Mouse (Mus musculus): ENCODE measurements around the gene Trpc4ap. TPM values are rescaled to one million over a fixed set of nuclear protein-coding genes. Genes with fewer than 3 reads are reported as not detected.
A peak's percentile ranks its signal among the peaks of the same experiment; 100 is the strongest.

The Trpc4ap gene
- total and polyA plus RNA-seq, 3 experiments, result 57.4 to 110 (median 80.5) TPM

DNA sequence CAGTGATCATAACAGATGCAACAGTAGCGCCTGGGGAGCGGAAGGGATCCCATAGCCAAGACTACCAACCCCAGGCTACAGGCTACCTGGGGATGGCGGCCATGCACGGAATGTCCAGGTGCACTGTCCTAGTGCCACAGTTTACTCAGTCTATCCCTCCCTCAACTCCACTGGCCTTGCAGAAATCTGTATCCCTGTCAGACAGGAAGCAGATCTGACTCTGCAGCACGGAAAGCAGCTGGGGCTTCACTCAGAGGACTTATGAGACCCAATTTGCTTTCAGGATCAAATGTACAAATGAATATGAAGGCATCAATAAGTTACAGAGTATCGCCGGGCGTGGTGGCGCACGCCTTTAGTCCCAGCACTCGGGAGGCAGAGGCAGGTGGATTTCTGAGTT lies 4.4 kb downstream of the Trpc4ap start:
- no peak for TF ChIP-seq GATA1 (IDR thresholded peaks at IDR 0.05; ENCODE audit: borderline replicate concordance, low read length)
- TF ChIP-seq GATA2 (IDR thresholded peaks at IDR 0.05; ENCODE audit: borderline replicate concordance, low read depth, low read length), result no peak
- TF ChIP-seq POLR2AphosphoS5 (IDR thresholded peaks at IDR 0.05; ENCODE audit: insufficient replicate concordance, low read depth, low read length), result no peak
- H3K4me1 ChIP-seq (ENCODE audit: insufficient read depth, low read depth, low read length), result peaks cover 44% of the 10 kb centered on the region
- ATAC-seq (ENCODE audit: extremely low read depth, insufficient number of reproducible peaks, low FRiP score, poor library complexity, severe bottlenecking), result no peak
- H3K4me3 ChIP-seq (ENCODE audit: low read depth, low read length), result no peak overlapping the region
- H3K9me3 ChIP-seq (replicated peaks), result no peaks in the 10 kb centered on the region
- peaks cover 39% of the 10 kb centered on the region for H3K36me3 ChIP-seq (replicated peaks)
- no peaks in the 10 kb centered on the region for H3K27me3 ChIP-seq (ENCODE audit: insufficient read depth, low read length)
- no peak for DNase-seq (ENCODE audit: low spot score)

DNA sequence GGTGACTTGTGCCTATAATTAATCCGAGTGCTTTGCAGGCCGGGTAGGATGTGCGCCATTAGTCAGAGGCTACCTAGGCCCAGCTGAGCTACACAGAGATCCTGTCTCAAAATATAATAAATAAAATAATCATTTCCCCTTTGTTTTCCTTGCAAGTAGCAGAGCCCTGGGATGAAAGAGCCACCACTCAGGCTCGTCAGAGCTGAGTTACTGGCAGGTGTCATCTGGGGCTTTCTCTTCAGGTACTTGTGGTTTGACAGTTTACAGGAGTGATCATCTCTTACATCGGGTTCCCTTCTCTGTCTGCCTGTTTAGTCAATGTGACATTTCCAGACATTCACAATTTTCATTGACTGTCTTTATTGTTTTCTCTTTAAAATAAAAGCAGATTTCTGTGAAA lies 5.6 kb downstream of the Trpc4ap start:
- DNase-seq (ENCODE audit: low spot score) (no peak), ATAC-seq (ENCODE audit: extremely low read depth, insufficient number of reproducible peaks, low FRiP score, poor library complexity, severe bottlenecking) (no peak)
- Histone ChIP-seq H3K9me3 (replicated peaks) (no peaks in the 10 kb centered on the region), H3K27me3 (ENCODE audit: insufficient read depth, low read length) (no peaks in the 10 kb centered on the region), H3K4me1 (ENCODE audit: insufficient read depth, low read depth, low read length) (peaks cover 51% of the 10 kb centered on the region), H3K36me3 (replicated peaks) (peaks cover 39% of the 10 kb centered on the region), H3K4me3 (ENCODE audit: low read depth, low read length) (no peak overlapping the region)
- TF ChIP-seq POLR2AphosphoS5 (IDR thresholded peaks at IDR 0.05; ENCODE audit: insufficient replicate concordance, low read depth, low read length), result no peak
- TF ChIP-seq CTCF (IDR thresholded peaks at IDR 0.05; ENCODE audit: low read depth, low read length), result no peak
- TF ChIP-seq GATA2 (IDR thresholded peaks at IDR 0.05; ENCODE audit: borderline replicate concordance, low read depth, low read length), result no peak
- no peak for TF ChIP-seq GATA1 (IDR thresholded peaks at IDR 0.05; ENCODE audit: borderline replicate concordance, low read length)
- no peak for TF ChIP-seq TAL1 (conservative IDR thresholded peaks at IDR 0.05; ENCODE audit: low read depth, low read length)

DNA sequence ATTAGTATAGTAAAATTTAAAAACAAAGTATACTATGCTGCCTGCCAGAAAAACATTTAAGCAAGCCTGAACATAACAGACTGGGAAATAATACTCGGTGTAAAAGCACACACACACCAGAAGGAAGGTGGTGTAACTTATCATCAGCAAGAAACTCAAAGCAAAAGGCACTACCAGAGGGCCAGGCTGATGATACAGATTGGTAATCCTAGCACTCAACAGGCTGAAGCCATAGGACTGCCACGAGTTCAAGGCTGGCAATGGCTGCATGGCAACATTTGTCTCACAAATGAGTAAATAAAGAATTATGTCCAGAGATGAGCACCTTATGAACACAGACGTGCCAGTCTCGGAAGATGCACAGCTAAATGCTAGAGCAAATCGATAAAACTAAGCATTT lies 8.4 kb downstream of the Trpc4ap start:
- Histone ChIP-seq H3K4me1 (ENCODE audit: insufficient read depth, low read depth, low read length) (peaks cover 48% of the 10 kb centered on the region), H3K4me3 (ENCODE audit: low read depth, low read length) (no peak overlapping the region), H3K36me3 (replicated peaks) (peaks cover 38% of the 10 kb centered on the region), H3K9me3 (replicated peaks) (no peaks in the 10 kb centered on the region), H3K27me3 (ENCODE audit: insufficient read depth, low read length) (no peaks in the 10 kb centered on the region)
- no peak for ATAC-seq (ENCODE audit: extremely low read depth, insufficient number of reproducible peaks, low FRiP score, poor library complexity, severe bottlenecking)
- DNase-seq (ENCODE audit: low spot score), result no peak
- TF ChIP-seq POLR2AphosphoS5 (IDR thresholded peaks at IDR 0.05; ENCODE audit: insufficient replicate concordance, low read depth, low read length) (no peak), TAL1 (conservative IDR thresholded peaks at IDR 0.05; ENCODE audit: low read depth, low read length) (no peak)

DNA sequence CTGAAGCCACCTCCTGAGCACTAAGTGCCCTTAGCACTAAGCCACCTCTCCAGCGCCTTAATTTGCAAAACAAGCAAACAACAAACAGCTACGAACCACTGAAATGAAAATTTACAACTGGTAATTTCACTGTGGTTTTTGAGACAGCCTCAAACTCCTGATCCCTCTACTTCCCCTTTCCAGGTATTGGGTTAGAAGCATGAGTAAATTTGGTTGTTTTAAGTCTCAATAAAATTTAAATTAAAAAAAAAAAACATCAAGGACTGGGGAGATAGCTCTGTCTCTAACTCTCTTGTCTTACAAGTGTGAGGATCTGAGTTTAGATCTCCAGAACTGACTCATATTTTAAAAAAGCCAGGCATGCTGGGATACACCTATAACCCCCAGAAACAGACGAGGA lies 9.0 kb downstream of the Trpc4ap start:
- no peaks in the 10 kb centered on the region for H3K9me3 ChIP-seq (replicated peaks)
- H3K4me1 ChIP-seq (ENCODE audit: insufficient read depth, low read depth, low read length), result peaks cover 49% of the 10 kb centered on the region
- no peaks in the 10 kb centered on the region for H3K27me3 ChIP-seq (ENCODE audit: insufficient read depth, low read length)
- H3K36me3 ChIP-seq (replicated peaks), result peaks cover 40% of the 10 kb centered on the region
- ATAC-seq (ENCODE audit: extremely low read depth, insufficient number of reproducible peaks, low FRiP score, poor library complexity, severe bottlenecking) (peak; percentile 22; the same call in 1 of the 2 replicates), DNase-seq (ENCODE audit: low spot score) (peak; percentile 39)
- no peak overlapping the region; the same call in 1 of the 2 replicates for H3K4me3 ChIP-seq (ENCODE audit: low read depth, low read length)
- TF ChIP-seq TAL1 (conservative IDR thresholded peaks at IDR 0.05; ENCODE audit: low read depth, low read length) (no peak), GATA1 (IDR thresholded peaks at IDR 0.05; ENCODE audit: borderline replicate concordance, low read length) (no peak), GATA2 (IDR thresholded peaks at IDR 0.05; ENCODE audit: borderline replicate concordance, low read depth, low read length) (no peak), CTCF (IDR thresholded peaks at IDR 0.05; ENCODE audit: low read depth, low read length) (no peak), POLR2AphosphoS5 (IDR thresholded peaks at IDR 0.05; ENCODE audit: insufficient replicate concordance, low read depth, low read length) (no peak)

DNA sequence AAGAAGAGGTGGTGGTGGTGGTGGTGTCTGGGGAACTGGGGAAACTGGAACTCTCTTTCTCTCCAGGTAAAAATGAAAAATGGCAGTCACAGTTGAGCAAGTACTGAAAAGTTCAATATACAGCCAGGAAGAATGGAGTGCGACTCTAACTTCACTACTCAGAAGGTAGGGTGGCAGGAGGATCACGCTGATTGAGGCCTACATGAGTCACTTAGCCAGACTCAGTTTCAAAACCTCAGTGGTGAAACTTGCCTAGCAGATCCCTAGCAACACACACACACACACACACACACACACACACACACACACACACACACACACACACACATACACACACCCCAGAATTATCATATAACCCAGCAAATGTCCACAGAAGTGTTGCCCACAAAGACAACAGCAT lies 10.3 kb downstream of the Trpc4ap start:
- H3K27me3 ChIP-seq (ENCODE audit: insufficient read depth, low read length), result no peaks in the 10 kb centered on the region
- TF ChIP-seq POLR2AphosphoS5 (IDR thresholded peaks at IDR 0.05; ENCODE audit: insufficient replicate concordance, low read depth, low read length) (no peak), CTCF (IDR thresholded peaks at IDR 0.05; ENCODE audit: low read depth, low read length) (no peak), GATA2 (IDR thresholded peaks at IDR 0.05; ENCODE audit: borderline replicate concordance, low read depth, low read length) (no peak), GATA1 (IDR thresholded peaks at IDR 0.05; ENCODE audit: borderline replicate concordance, low read length) (no peak), TAL1 (conservative IDR thresholded peaks at IDR 0.05; ENCODE audit: low read depth, low read length) (no peak)
- ATAC-seq (ENCODE audit: extremely low read depth, insufficient number of reproducible peaks, low FRiP score, poor library complexity, severe bottlenecking), result no peak
- H3K4me3 ChIP-seq (ENCODE audit: low read depth, low read length), result no peak overlapping the region
- peaks cover 35% of the 10 kb centered on the region for H3K36me3 ChIP-seq (replicated peaks)
- peaks cover 43% of the 10 kb centered on the region for H3K4me1 ChIP-seq (ENCODE audit: insufficient read depth, low read depth, low read length)
- DNase-seq (ENCODE audit: low spot score), result no peak
- H3K9me3 ChIP-seq (replicated peaks), result no peaks in the 10 kb centered on the region

DNA sequence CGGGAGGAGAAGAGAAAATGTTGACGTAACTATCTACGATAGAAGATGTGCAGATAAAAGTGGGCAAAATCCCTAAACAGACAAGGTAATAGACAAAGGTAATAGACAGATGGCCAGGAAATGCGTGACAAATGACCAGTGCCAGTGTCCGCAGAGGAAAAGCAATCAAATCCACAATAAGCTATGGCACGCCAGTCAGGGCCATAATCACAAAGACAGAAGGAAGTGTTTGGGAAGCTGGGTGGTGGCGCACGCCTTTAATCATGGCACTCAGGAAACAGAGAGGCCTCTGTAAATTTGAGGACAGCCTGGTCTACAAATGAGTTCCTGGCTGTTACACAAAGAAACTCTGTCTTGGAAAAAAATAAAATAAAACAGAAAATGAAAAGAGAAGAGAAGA lies 11.0 kb downstream of the Trpc4ap start:
- Histone ChIP-seq H3K36me3 (replicated peaks) (peaks cover 31% of the 10 kb centered on the region), H3K9me3 (replicated peaks) (no peaks in the 10 kb centered on the region), H3K4me3 (ENCODE audit: low read depth, low read length) (no peak overlapping the region), H3K4me1 (ENCODE audit: insufficient read depth, low read depth, low read length) (peaks cover 38% of the 10 kb centered on the region), H3K27me3 (ENCODE audit: insufficient read depth, low read length) (no peaks in the 10 kb centered on the region)
- ATAC-seq (ENCODE audit: extremely low read depth, insufficient number of reproducible peaks, low FRiP score, poor library complexity, severe bottlenecking) (no peak), DNase-seq (ENCODE audit: low spot score) (no peak)
- TF ChIP-seq GATA1 (IDR thresholded peaks at IDR 0.05; ENCODE audit: borderline replicate concordance, low read length) (no peak), TAL1 (conservative IDR thresholded peaks at IDR 0.05; ENCODE audit: low read depth, low read length) (no peak), GATA2 (IDR thresholded peaks at IDR 0.05; ENCODE audit: borderline replicate concordance, low read depth, low read length) (no peak), POLR2AphosphoS5 (IDR thresholded peaks at IDR 0.05; ENCODE audit: insufficient replicate concordance, low read depth, low read length) (no peak), CTCF (IDR thresholded peaks at IDR 0.05; ENCODE audit: low read depth, low read length) (no peak)

DNA sequence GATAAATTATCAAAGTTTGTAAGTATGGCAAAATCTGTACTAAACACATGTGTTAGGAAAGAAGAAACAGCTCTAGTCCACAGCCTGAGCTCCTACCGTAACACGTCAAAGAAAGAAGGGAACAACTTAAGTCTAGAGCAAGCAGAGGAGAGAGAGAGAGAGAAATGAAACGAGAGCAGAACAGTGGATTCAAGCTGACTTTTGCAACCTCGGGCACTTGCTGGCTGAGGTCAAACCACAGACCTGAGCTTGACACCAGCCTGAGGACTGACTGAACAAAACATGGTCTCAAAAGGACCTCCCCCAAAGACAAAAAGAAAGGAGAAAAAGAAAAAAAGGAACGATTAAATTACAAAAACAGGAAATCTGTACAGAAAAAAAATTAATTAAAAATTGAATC lies 11.6 kb downstream of the Trpc4ap start:
- H3K36me3 ChIP-seq (replicated peaks), result peaks cover 27% of the 10 kb centered on the region
- H3K4me1 ChIP-seq (ENCODE audit: insufficient read depth, low read depth, low read length), result peaks cover 33% of the 10 kb centered on the region
- no peak for TF ChIP-seq TAL1 (conservative IDR thresholded peaks at IDR 0.05; ENCODE audit: low read depth, low read length)
- no peak for TF ChIP-seq CTCF (IDR thresholded peaks at IDR 0.05; ENCODE audit: low read depth, low read length)
- no peak for TF ChIP-seq GATA2 (IDR thresholded peaks at IDR 0.05; ENCODE audit: borderline replicate concordance, low read depth, low read length)
- no peak for TF ChIP-seq GATA1 (IDR thresholded peaks at IDR 0.05; ENCODE audit: borderline replicate concordance, low read length)
- TF ChIP-seq POLR2AphosphoS5 (IDR thresholded peaks at IDR 0.05; ENCODE audit: insufficient replicate concordance, low read depth, low read length), result no peak
- ATAC-seq (ENCODE audit: extremely low read depth, insufficient number of reproducible peaks, low FRiP score, poor library complexity, severe bottlenecking) (no peak), DNase-seq (ENCODE audit: low spot score) (no peak)
- no peaks in the 10 kb centered on the region for H3K9me3 ChIP-seq (replicated peaks)
- no peak overlapping the region for H3K4me3 ChIP-seq (ENCODE audit: low read depth, low read length)
- H3K27me3 ChIP-seq (ENCODE audit: insufficient read depth, low read length), result no peaks in the 10 kb centered on the region

Measured in G1E (cell line).